Mouse (Mus musculus) intestine, embryonic 14.5 days (tissue): ENCODE data around the gene Fam131b. TPM values are rescaled to one million over a fixed set of nuclear protein-coding genes. Genes with fewer than 3 reads are reported as not detected.

Experiments
- ATAC-seq: fragments of 200-750 bp; cut with Nextera tagmentation; replicated peaks from 2 replicates; pipeline ENCODE4 v1.8.0; 2017; ENCODE audit warnings: low read depth, moderate number of reproducible peaks, moderate TSS enrichment, moderate library complexity; ENCODE audit not compliant: low FRiP score, low TSS enrichment
- DNase-seq: peaks from one replicate; pipeline ENCODE4 v3.0.0-alpha.2; 2018; ENCODE audit warnings: low spot score
- H3K27ac ChIP-seq: fragments of 300-500 bp; sonication (generic); 2 replicates; pipeline ENCODE4 v1.5.1; 2014; ENCODE audit warnings: low read depth, mild to moderate bottlenecking, control low read depth
- H3K27me3 ChIP-seq: fragments of 300-500 bp; sonication (generic); replicated peaks from 2 replicates; pipeline ENCODE4 v1.6.1; 2014; ENCODE audit warnings: low read length, control low read depth; ENCODE audit not compliant: control insufficient read depth, insufficient read depth
- H3K36me3 ChIP-seq: fragments of 300-500 bp; sonication (generic); 2 replicates; pipeline ENCODE4 v1.6.1; 2014; ENCODE audit warnings: low read length, control low read depth; ENCODE audit not compliant: control insufficient read depth, insufficient read depth
- H3K4me1 ChIP-seq: fragments of 300-500 bp; sonication (generic); replicated peaks from 2 replicates; pipeline ENCODE4 v1.6.1; 2014; ENCODE audit warnings: low read length, control low read depth, mixed read lengths; ENCODE audit not compliant: control insufficient read depth, insufficient read depth
- H3K4me2 ChIP-seq: fragments of 300-500 bp; sonication (generic); 2 replicates; pipeline ENCODE4 v1.6.1; 2014; ENCODE audit warnings: low read length
- H3K4me3 ChIP-seq: fragments of 300-500 bp; sonication (generic); 2 replicates; pipeline ENCODE4 v1.5.1; 2014; ENCODE audit warnings: low read depth, low read length, control low read depth, mixed read lengths
- H3K9ac ChIP-seq: fragments of 300-500 bp; sonication (generic); 2 replicates; pipeline ENCODE4 v1.6.1; 2014; ENCODE audit warnings: mild to moderate bottlenecking, low read length
- H3K9me3 ChIP-seq: fragments of 300-500 bp; sonication (generic); 2 replicates; pipeline ENCODE4 v1.6.1; 2016; ENCODE audit warnings: low read length, control low read depth; ENCODE audit not compliant: control insufficient read depth
- WGBS: fragments of 180-500 bp; shearing (Covaris S2); extraction: QIAGEN DNeasy Blood & Tissue Kit; methylation state at CpG from one replicate; pipeline ENCODE4 v1.1.7; 2014; 5-methylcytosine and 5-hydroxymethylcytosine counted together
- polyA plus RNA-seq: library from polyadenylated mRNA; unstranded; fragments of >200 nt; fragmentation: Nextera tagmentation; extraction: Ambion mirVana; gene quantifications from 2 replicates; pipeline ENCODE4 v1.2.1, GENCODE M21; 2014

The Fam131b gene
- 0.30 and 0.32 TPM in 2 replicates for polyA plus RNA-seq

- 1% methylated on average over 39 of the region's 68 CpGs for WGBS
- Histone ChIP-seq H3K4me3 (peak within 1 kb of the TSS; percentile 56), H3K27me3 (peaks cover 51% of the 10 kb centered on the region), H3K4me2 (peak within 1 kb of the TSS; percentile 91), H3K4me1 (peaks cover 7% of the 10 kb centered on the region; the same call in 1 of the 2 replicates), H3K9me3 (no peaks in the 10 kb centered on the region), H3K9ac (peak within 1 kb of the TSS; percentile 40), H3K36me3 (no peaks in the 10 kb centered on the region), H3K27ac (no peak within 1 kb of the TSS)
- peak; percentile 76 for DNase-seq
- ATAC-seq: peak; percentile 77
Measured at GRCm38 (mm10) chr6:42324482-42325267, at the start of gene Fam131b. Gene Fam131b, minus strand, starts transcription at chr6:42324643.

DNA sequence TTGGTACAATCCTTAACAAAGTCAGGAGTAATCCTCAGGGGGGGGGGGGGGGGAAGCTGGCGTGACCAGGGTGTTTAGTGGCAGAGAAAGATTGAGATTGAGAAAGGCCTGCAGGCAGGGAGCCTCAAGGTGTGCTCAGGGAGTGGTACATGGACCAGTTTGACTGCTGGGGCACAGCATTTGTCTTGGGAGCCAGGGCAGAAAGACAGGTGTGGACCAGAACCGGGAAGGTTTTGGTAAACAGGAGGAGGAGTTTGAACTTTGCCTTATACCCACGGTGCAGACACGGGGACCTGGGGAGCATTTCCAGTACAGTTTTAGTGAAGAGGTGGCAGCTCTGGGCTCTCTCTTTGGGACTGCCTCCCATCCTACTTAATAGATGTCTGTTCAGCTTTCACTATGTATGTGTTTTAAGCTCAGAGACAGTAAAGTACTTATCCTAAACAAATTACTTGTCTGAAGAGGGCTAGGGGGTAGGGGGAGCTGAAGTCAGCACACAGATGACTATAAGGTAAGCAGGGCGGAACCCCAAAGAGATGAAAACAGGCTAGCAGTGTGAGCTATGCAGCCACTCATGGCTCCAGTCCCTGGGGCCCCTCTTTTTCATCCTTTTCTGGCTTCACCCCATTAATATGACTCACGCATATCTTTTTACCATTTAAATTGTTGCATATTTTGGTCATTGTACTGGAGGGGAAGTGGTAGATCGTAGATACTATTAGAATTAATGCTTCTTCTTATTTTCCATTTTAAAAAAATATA, 49.4 kb upstream of the Fam131b start:
- ATAC-seq: peak; percentile 17; the same call in 1 of the 2 replicates
- no peak overlapping the region for H3K9ac ChIP-seq

GRCm38 (mm10) chr6:42372816-42373547, 48.5 kb upstream of the Fam131b start, which contains the start of gene Epha1:
Gene Epha1, minus strand, starts transcription at chr6:42373268.
- no peaks in the 10 kb centered on the region for H3K36me3 ChIP-seq
- no peaks in the 10 kb centered on the region for H3K27me3 ChIP-seq
- H3K27ac ChIP-seq: no peak within 1 kb of the TSS
- H3K4me1 ChIP-seq: peaks cover 12% of the 10 kb centered on the region; the same call in 1 of the 2 replicates
- 1% methylated on average over 36 of the region's 36 CpGs for WGBS
- no peaks in the 10 kb centered on the region for H3K9me3 ChIP-seq
- ATAC-seq: peak; percentile 91
- DNase-seq: peak; percentile 85
- H3K9ac ChIP-seq: peak within 1 kb of the TSS; percentile 22
- peak within 1 kb of the TSS; percentile 34 for H3K4me3 ChIP-seq
- H3K4me2 ChIP-seq: peak within 1 kb of the TSS; percentile 60

More for the DNA sequence above, 49.4 kb upstream of the Fam131b start:
- H3K4me2 ChIP-seq: peak overlapping the region; percentile 60
- peak overlapping the region; percentile 34; the same call in 1 of the 2 replicates for H3K4me3 ChIP-seq
- 44% methylated on average over 6 of the region's 7 CpGs for WGBS
- H3K4me1 ChIP-seq: peaks cover 12% of the 10 kb centered on the region; the same call in 1 of the 2 replicates
- no peak for DNase-seq
- H3K9me3 ChIP-seq: no peaks in the 10 kb centered on the region
- H3K27ac ChIP-seq: no peak overlapping the region
- H3K36me3 ChIP-seq: no peaks in the 10 kb centered on the region
- no peaks in the 10 kb centered on the region for H3K27me3 ChIP-seq

- Histone ChIP-seq H3K27me3 (no peaks in the 10 kb centered on the region), H3K36me3 (no peaks in the 10 kb centered on the region), H3K9me3 (no peaks in the 10 kb centered on the region), H3K4me3 (peak overlapping the region; percentile 34), H3K27ac (no peak overlapping the region), H3K4me2 (peak overlapping the region; percentile 60), H3K4me1 (peaks cover 12% of the 10 kb centered on the region; the same call in 1 of the 2 replicates), H3K9ac (peak overlapping the region; percentile 22; the same call in 1 of the 2 replicates)
- WGBS: 25% methylated on average over 9 of the region's 9 CpGs
- ATAC-seq (peak; percentile 25), DNase-seq (no peak)
Measured at GRCm38 (mm10) chr6:42372421-42372815, 48.0 kb upstream of the Fam131b start.

GRCm38 (mm10) chr6:42372001-42372400, 47.6 kb upstream of the Fam131b start:
- Histone ChIP-seq H3K27ac (no peak overlapping the region), H3K9ac (no peak overlapping the region), H3K4me1 (peaks cover 12% of the 10 kb centered on the region; the same call in 1 of the 2 replicates), H3K9me3 (no peaks in the 10 kb centered on the region), H3K27me3 (no peaks in the 10 kb centered on the region), H3K36me3 (no peaks in the 10 kb centered on the region), H3K4me2 (peak overlapping the region; percentile 60), H3K4me3 (no peak overlapping the region)
- 10% methylated on average over 3 of the region's 3 CpGs for WGBS
- ATAC-seq (peak; percentile 9; the same call in 1 of the 2 replicates), DNase-seq (no peak)

GRCm38 (mm10) chr6:42370630-42371363, 46.4 kb upstream of the Fam131b start:
- Histone ChIP-seq H3K4me1 (peaks cover 12% of the 10 kb centered on the region; the same call in 1 of the 2 replicates), H3K9ac (no peak overlapping the region), H3K27me3 (no peaks in the 10 kb centered on the region), H3K4me2 (no peak overlapping the region), H3K9me3 (no peaks in the 10 kb centered on the region), H3K27ac (no peak overlapping the region), H3K4me3 (no peak overlapping the region), H3K36me3 (no peaks in the 10 kb centered on the region)
- WGBS: 50% methylated on average over 4 of the region's 4 CpGs
- ATAC-seq: no peak
- DNase-seq: no peak

GRCm38 (mm10) chr6:42369870-42370269, 45.4 kb upstream of the Fam131b start:
- no peak overlapping the region for H3K4me2 ChIP-seq
- H3K36me3 ChIP-seq: no peaks in the 10 kb centered on the region
- no peak overlapping the region for H3K27ac ChIP-seq
- peaks cover 12% of the 10 kb centered on the region; the same call in 1 of the 2 replicates for H3K4me1 ChIP-seq
- H3K27me3 ChIP-seq: no peaks in the 10 kb centered on the region
- no peak overlapping the region for H3K9ac ChIP-seq
- DNase-seq (no peak), ATAC-seq (no peak)
- WGBS: 22% methylated on average over 3 of the region's 3 CpGs
- H3K9me3 ChIP-seq: no peaks in the 10 kb centered on the region
- H3K4me3 ChIP-seq: no peak overlapping the region
